Mouse (Mus musculus) myocyte (in vitro differentiated cells): Measurements from ENCODE around the gene Ndufb6.

Experiments
- CEBPB ChIP-seq: IDR thresholded peaks from 2 replicates; pipeline ENCODE4 v1.6.1; 2011; ENCODE audit warnings: mild to moderate bottlenecking, moderate library complexity; ENCODE audit not compliant: poor library complexity, insufficient read depth, severe bottlenecking
- E2F4 ChIP-seq: IDR thresholded peaks from one replicate; pipeline ENCODE4 v1.6.1; 2011; ENCODE audit warnings: mild to moderate bottlenecking, control low read depth, moderate library complexity; ENCODE audit not compliant: insufficient read depth
- MAX ChIP-seq: IDR thresholded peaks from one replicate; pipeline ENCODE4 v1.6.1; 2011; ENCODE audit warnings: low read depth, mild to moderate bottlenecking, control low read depth
- MYOD1 ChIP-seq, 3 experiments: IDR thresholded peaks; one replicate each; pipeline ENCODE4 v1.6.1; 2011; ENCODE audit warnings: control low read depth in 2 of 3, low read depth in 2 of 3, mild to moderate bottlenecking in 2 of 3, moderate library complexity in 1 of 3; ENCODE audit not compliant: insufficient read length in 2 of 3, control insufficient read depth in 1 of 3
- MYOG ChIP-seq, 3 experiments: IDR thresholded peaks; one replicate each; pipeline ENCODE4 v1.6.1; 2011; ENCODE audit warnings: control low read depth in 2 of 3, low read depth in 2 of 3, mild to moderate bottlenecking in 2 of 3; ENCODE audit not compliant: insufficient read length in 2 of 3, control insufficient read depth in 1 of 3, insufficient read depth in 1 of 3
- POLR2A ChIP-seq: IDR thresholded peaks from one replicate; pipeline ENCODE4 v1.6.1; 2011; ENCODE audit warnings: low read depth, mild to moderate bottlenecking, control low read depth, moderate library complexity; ENCODE audit not compliant: insufficient read length
- POLR2AphosphoS2 ChIP-seq: IDR thresholded peaks from one replicate; pipeline ENCODE4 v1.6.1; 2011; ENCODE audit warnings: low read depth, control low read depth; ENCODE audit not compliant: insufficient read length
- REST ChIP-seq: IDR thresholded peaks from one replicate; pipeline ENCODE4 v1.6.1; 2011; ENCODE audit warnings: mild to moderate bottlenecking, control low read depth, moderate library complexity; ENCODE audit not compliant: insufficient read depth, insufficient read length
- SRF ChIP-seq: IDR thresholded peaks from one replicate; pipeline ENCODE4 v1.6.1; 2011; ENCODE audit warnings: low read depth; ENCODE audit not compliant: control insufficient read depth, insufficient read length
- TCF12 ChIP-seq: IDR thresholded peaks from one replicate; pipeline ENCODE4 v1.6.1; 2011; ENCODE audit warnings: mild to moderate bottlenecking, control low read depth; ENCODE audit not compliant: poor library complexity, insufficient read depth, severe bottlenecking
- TCF3 ChIP-seq: IDR thresholded peaks from one replicate; pipeline ENCODE4 v1.6.1; 2011; ENCODE audit warnings: low read depth, control low read depth; ENCODE audit not compliant: insufficient read length
- USF1 ChIP-seq: IDR thresholded peaks from one replicate; pipeline ENCODE4 v1.6.1; 2011; ENCODE audit warnings: low read depth, mild to moderate bottlenecking, control low read depth, moderate library complexity

DNA sequence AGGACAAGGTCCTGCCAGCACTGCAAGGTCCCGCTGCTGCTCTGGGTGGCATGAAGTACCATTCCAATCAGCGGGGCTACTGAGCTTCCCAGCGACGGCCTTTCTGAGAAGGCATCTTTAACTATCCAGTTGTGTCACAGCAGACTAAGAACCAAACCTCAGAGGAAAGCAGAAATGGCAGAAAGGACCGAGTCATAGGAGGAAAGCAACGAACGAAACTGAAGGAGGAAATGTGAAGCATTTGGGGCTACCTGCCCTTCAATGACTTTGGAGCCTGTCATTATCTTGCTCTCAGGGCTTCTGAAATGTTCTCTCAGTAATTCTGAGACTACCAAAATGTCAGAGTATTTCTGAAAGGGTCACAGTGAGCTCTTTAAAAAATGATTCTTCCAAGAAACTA, 45.4 kb upstream of the Ndufb6 start:
- TF ChIP-seq E2F4 = no peak
- no peak for TF ChIP-seq POLR2A
- TF ChIP-seq TCF3 = no peak
- no peak for TF ChIP-seq MAX
- no peak for TF ChIP-seq TCF12
- no peak for TF ChIP-seq POLR2AphosphoS2
- TF ChIP-seq CEBPB = no peak
- TF ChIP-seq MYOG (IDR thresholded peaks at IDR 0.05; ENCODE audit: control insufficient read depth in 1 of 3, insufficient read depth in 1 of 3, insufficient read length in 2 of 3, low read depth in 2 of 3) = no peak
- TF ChIP-seq SRF = no peak
- TF ChIP-seq USF1 = no peak
- no peak for TF ChIP-seq MYOD1 (IDR thresholded peaks at IDR 0.05; ENCODE audit: control insufficient read depth in 1 of 3, insufficient read length in 2 of 3, low read depth in 2 of 3)
- TF ChIP-seq REST = no peak
